Mouse (Mus musculus) left cerebral cortex, postnatal 4 days (tissue): ENCODE data around the gene Napsa. TPM values are rescaled to one million over a fixed set of nuclear protein-coding genes. Genes with fewer than 3 reads are reported as not detected.

Experiments
- DNase-seq: peaks from one replicate; pipeline ENCODE4 v3.0.0-alpha.2; 2022
- intact Hi-C: fragments of 180-260 bp; cut with DNase I; formaldehyde crosslinking; loops from one replicate; pipeline ENCODE4 v1.15.1; 2025
- total RNA-seq, 2 experiments: library from RNA; stranded (reverse); gene quantifications; 2 replicates each; pipeline ENCODE4 v1.2.3; 2021

Napsa gene
- total RNA-seq, 2 experiments from 2014 or later, result 0.30 TPM; not detected in 1

GRCm38 (mm10) chr7:44593051-44593450, 20.9 kb downstream of the Napsa start:
- intact Hi-C loops, result no loop called here
- no peak for DNase-seq

GRCm38 (mm10) chr7:44593775-44594174, 21.6 kb downstream of the Napsa start:
- intact Hi-C loops, result no loop called here
- peak; percentile 98 for DNase-seq

- intact Hi-C loops, result no loop called here
- peak; percentile 75 for DNase-seq
Observed at GRCm38 (mm10) chr7:44594291-44594690, 22.1 kb downstream of the Napsa start.

- intact Hi-C loops, result no loop called here
- DNase-seq, result no peak
Observed at GRCm38 (mm10) chr7:44595131-44595561, 23.0 kb downstream of the Napsa start.

GRCm38 (mm10) chr7:44596051-44596450, 23.9 kb downstream of the Napsa start:
- DNase-seq, result no peak
- intact Hi-C loops, result no loop called here

- no peak for DNase-seq
- intact Hi-C loops, result no loop called here
Observed at GRCm38 (mm10) chr7:44596996-44597538, 24.9 kb downstream of the Napsa start.

- DNase-seq, result no peak
Observed at GRCm38 (mm10) chr7:44597666-44598065, 25.5 kb downstream of the Napsa start.

GRCm38 (mm10) chr7:44598336-44598735, 26.2 kb downstream of the Napsa start:
- DNase-seq, result no peak
- intact Hi-C loops, result no loop called here

More at GRCm38 (mm10) chr7:44597666-44598065, 25.5 kb downstream of the Napsa start:
- intact Hi-C loops, result no loop called here

- intact Hi-C loops, result no loop called here
- no peak for DNase-seq
Observed at GRCm38 (mm10) chr7:44600691-44601262, 28.6 kb downstream of the Napsa start.

- intact Hi-C loops, result no loop called here
- no peak for DNase-seq
Observed at GRCm38 (mm10) chr7:44601646-44602045, 29.5 kb downstream of the Napsa start.

- DNase-seq, result peak; percentile 86
- intact Hi-C loops, result no loop called here
Observed at GRCm38 (mm10) chr7:44602443-44602842, 30.3 kb downstream of the Napsa start.

GRCm38 (mm10) chr7:44603186-44603855, 31.1 kb downstream of the Napsa start:
- no peak for DNase-seq
- intact Hi-C loops, result no loop called here

GRCm38 (mm10) chr7:44604139-44604606, 32.0 kb downstream of the Napsa start:
- intact Hi-C loops, result no loop called here
- DNase-seq, result peak; percentile 68

GRCm38 (mm10) chr7:44604619-44605018, 32.4 kb downstream of the Napsa start:
- no peak for DNase-seq
- intact Hi-C loops, result no loop called here

GRCm38 (mm10) chr7:44605436-44605835, 33.3 kb downstream of the Napsa start:
- intact Hi-C loops, result no loop called here
- DNase-seq, result no peak

GRCm38 (mm10) chr7:44606171-44606901, 34.2 kb downstream of the Napsa start:
- intact Hi-C loops, result no loop called here
- DNase-seq, result no peak

- no peak for DNase-seq
- intact Hi-C loops, result no loop called here
Observed at GRCm38 (mm10) chr7:44612192-44612591, 40.0 kb downstream of the Napsa start.

GRCm38 (mm10) chr7:44614041-44614688, 42.0 kb downstream of the Napsa start:
- intact Hi-C loops, result no loop called here
- DNase-seq, result no peak

GRCm38 (mm10) chr7:44615309-44615708, 43.1 kb downstream of the Napsa start:
- intact Hi-C loops, result no loop called here
- DNase-seq, result no peak

GRCm38 (mm10) chr7:44615987-44616386, 43.8 kb downstream of the Napsa start:
- DNase-seq, result no peak
- intact Hi-C loops, result no loop called here

- no peak for DNase-seq
- intact Hi-C loops, result no loop called here
Observed at GRCm38 (mm10) chr7:44617059-44617458, 44.9 kb downstream of the Napsa start.
